Mouse (Mus musculus) ES-Bruce4 (cell line): Measurements from ENCODE around the gene Ccdc63.

Experiments used
- CTCF ChIP-seq: IDR thresholded peaks from one replicate; pipeline ENCODE4 v1.8.1; 2011; ENCODE audit warnings: low read depth, low read length
- EP300 ChIP-seq: IDR thresholded peaks from 2 replicates; pipeline ENCODE4 v1.6.1; 2011; ENCODE audit warnings: low read depth, low read length; ENCODE audit not compliant: insufficient read depth

DNA sequence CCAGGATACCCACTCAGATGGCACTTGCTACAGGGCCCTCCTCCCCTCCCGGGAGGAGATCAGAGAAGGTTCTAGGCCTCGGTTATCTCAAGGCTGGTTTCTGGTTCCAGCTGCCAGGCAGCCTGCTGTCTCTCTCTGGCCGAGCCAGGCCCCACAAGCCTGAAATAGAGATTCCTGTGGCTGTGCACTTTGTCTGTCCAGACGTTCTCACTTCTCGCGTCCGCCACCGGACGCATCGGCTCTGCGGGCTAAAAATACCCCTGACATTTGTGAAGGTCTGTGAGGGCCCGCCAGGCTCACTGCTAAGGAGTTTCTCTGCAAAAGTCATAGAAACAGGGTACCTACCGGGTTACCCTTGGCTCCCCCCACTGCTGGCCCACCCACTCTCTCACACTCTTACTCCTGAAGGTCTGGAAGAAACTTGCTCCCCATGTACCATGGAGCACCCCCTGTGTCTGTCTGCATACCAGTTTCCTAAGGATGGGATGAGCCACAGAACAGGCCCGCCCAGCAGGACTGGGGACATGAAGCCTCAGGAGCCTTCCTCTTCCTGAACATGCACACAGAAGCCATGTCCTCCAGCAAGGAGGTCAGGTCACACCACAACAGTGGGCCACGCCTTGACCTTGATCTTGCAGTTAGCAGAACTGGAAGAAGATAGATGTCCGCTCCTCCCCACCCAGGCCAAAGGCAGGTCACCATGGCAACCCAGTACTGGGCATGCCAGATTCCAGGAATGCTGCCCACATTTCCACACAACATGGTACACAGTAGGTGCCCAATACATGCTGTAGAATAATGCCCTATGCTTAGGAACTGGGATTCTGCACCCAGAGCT lies 69.4 kb downstream of the Ccdc63 start:
- TF ChIP-seq CTCF = no peak
- TF ChIP-seq EP300 = no peak
